Mouse (Mus musculus) olfactory bulb, adult 2 months (tissue): Measurements from ENCODE around the gene Dapk1.

ENCODE experiments used
- CTCF ChIP-seq: fragments of 200-500 bp; IDR thresholded peaks from 2 replicates; pipeline ENCODE4 v1.5.1; 2012; ENCODE audit warnings: low read depth, mild to moderate bottlenecking, low read length, moderate library complexity; ENCODE audit not compliant: insufficient read depth
- POLR2A ChIP-seq: fragments of 200-500 bp; IDR thresholded peaks from 2 replicates; pipeline ENCODE4 v1.6.1; 2012; ENCODE audit warnings: mild to moderate bottlenecking, low read depth, low read length, moderate library complexity; ENCODE audit not compliant: insufficient read depth

GRCm38 (mm10) chr13:60594866-60595265, 6.9 kb upstream of the Dapk1 start:
- TF ChIP-seq POLR2A: no peak
- no peak for TF ChIP-seq CTCF
